Mouse (Mus musculus) embryo, embryonic 9.5 days (tissue): ENCODE results near the gene Sla2.
"Not testable (repeated sequence)": the region's sequence is repeated elsewhere in the genome, so short reads cannot be mapped to it uniquely, and the experiment has no call there.

Experiments used
- DNase-seq: peaks from one replicate; pipeline ENCODE4 v3.0.0-alpha.2; 2017; ENCODE audit errors: extremely low spot score

The Sla2 gene

DNA sequence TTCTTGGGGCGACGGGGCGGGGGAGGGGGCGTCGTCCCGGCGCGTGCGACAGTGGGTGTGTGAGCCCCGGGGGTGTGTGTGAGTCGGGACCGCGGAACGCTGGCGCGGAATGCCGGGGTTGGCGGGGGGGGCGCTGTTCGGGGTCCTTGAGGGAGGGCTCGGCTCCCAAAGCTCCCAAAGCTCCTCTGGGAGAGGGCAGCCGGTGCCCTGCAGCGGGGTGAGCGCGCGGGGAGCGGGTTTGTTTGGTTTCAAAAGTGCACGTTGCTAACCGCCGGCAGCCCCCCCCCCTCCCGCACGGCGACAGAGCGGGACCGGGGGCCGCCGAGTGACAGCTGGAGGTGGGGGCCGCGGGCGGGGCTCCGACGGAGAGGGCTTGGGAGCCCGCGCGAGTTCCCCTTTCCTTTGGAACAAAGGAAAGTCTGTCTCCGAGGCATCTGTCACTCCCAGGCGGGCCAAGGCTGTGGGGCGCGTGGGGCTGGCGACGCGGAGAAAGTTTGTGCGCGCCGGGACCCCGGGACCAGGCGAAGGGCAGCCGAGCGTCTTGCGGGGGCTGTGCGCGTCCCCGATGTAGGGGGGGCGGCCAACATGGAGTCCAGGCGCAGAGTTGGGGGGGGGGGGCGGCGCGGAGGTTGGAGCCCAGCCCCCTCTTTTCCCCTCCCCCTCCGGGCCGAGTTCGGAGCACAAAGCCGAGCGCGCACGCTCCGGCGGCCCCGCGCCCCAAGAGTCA, 46.5 kb downstream of the Sla2 start:
- DNase-seq, result peak; percentile 85

DNA sequence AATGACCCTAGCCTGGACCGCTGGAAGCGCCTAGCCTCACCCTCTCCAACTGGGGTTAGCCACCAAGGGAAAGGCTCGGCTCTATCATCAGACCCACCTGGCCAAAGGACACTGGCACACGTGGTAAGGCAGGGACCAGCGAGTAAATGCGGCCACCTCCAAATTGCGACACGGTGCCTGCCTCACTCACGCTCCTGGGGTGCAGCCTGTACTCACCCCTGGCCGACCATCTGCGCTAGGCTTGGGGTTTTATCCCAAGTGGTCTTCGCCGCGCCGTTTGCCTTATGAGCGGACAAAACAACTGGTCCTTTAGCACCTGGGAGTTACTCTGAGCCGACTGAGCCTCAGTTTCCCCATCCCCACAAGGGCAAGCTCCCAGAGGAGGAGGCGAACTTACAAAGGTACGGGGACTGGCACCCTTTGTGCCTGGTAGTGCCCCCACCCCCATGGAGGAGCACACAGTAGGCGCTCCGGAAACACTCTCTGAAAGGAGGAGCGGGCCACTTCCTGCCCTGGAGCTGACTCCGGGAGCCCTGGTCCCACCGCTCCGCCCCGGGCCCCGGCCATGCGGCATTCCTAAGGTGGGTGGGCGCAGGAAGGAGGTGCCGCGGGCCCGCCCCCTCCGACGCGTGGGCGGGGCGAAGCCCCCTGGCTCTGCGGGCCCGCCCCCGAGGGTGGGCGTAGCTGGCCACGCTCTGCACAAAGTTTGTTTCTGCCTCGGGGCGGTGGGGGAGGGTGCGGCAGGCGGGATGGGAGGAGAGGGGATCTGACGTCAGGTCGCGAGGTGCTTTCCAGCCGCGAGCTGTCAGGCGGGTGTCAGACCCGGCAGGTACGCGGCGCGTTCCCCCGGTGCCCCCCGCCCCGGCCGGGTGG, 47.4 kb downstream of the Sla2 start, which contains the start of gene Tgif2:
Gene Tgif2, plus strand, starts transcription at position 689 of the 873 bp plus-strand sequence.
- peak; percentile 98 for DNase-seq

DNA sequence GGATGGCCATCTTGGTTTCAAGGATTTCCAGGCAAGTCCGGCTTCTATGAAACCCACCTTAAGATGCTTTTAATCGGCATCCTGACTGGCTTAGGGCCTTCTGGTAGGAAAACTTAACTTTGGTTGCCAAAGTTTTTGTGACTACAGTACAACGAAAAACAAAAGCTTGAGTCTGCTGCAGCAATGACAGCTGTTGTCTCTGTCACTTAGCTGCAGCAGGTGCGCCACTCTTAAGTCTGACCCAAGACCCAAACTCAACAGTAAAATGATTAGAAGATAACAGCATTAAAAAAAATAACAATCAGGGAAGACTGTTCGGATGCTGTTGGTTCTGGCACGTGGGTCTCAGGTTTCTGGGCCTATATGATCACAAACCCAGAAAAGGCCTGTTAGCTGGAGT, 48.2 kb downstream of the Sla2 start:
- DNase-seq, result no peak

GRCm38 (mm10) chr2:156834336-156834735, 52.7 kb downstream of the Sla2 start:
- DNase-seq, result no peak

DNA sequence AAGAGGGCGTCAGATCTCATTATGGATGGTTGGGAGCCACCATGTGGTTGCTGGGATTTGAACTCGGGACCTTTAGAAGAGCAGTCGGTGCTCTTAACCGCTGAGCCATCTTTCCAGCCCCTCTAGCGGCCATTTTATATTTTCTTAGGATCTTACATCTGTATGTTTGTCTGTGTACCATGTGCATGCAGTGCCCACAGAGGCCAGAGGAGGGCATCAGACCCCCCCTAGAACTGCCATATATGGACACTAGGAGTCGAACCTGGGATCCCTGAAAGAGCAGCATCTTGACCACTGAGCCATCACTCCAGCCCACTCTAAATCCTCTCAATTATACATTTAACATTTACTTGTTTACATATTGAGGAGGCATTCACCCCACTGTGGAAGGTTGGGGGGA, 61.9 kb downstream of the Sla2 start:
- not testable (repeated sequence) for DNase-seq
